Mouse (Mus musculus): ENCODE data around the gene Madcam1. TPM values are rescaled to one million over a fixed set of nuclear protein-coding genes. Genes with fewer than 3 reads are reported as not detected.
"Not testable (repeated sequence)": the region's sequence is repeated elsewhere in the genome, so short reads cannot be mapped to it uniquely, and the experiment has no call there.

The Madcam1 gene
- polyA plus RNA-seq, 1 experiment from 2014 or later = 6.7 TPM

DNA sequence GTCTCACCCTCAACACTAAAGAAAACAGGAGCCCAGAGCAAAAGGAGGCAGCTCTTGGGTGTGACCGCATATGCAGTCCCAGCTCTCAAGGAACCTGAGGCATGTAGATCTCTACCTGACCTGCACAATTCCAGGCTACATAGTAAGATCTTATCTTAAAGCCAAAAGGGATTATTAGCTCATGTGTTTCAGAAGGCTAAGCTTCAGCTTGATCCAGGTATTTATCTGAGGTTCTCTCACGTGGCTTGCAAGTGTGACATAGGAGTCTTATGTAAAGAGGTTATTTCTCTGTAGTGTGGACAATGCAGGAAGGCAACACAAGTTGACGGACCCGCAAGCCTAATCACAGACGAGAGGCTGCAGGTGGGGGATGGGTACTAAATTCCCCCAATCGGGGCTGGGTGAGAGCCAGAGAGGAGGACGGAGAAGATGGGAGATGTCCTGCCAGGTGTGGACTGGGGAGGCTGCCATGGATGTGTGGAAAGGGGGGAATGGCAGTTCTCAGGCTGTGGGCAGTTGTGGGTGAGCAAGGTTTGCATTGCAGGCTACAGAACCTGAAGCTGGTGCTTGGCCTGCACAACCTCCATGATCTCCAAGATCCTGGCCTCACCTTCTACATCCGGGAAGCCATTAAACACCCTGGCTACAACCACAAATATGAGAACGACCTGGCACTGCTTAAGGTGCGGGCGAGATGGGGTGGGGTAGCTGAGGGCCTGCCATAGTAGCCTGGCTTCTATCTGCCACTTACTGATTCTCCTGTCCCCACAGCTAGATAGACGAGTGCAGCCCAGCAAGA lies 29.4 kb downstream of the Madcam1 start:
- WGBS = 77% methylated on average over 12 of the region's 12 CpGs

DNA sequence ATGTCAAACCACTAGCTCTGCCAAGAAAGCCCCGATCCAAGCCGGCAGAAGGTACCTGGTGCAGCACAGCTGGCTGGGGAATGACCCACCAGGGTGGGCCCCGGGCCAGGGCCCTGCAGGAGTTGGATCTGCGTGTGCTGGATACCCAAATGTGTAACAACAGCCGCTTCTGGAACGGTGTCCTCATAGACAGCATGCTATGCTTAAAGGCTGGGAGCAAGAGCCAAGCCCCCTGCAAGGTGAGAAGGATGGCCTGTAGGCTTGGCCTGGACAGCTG lies 30.0 kb downstream of the Madcam1 start:
- no peak for ATAC-seq (ENCODE audit: insufficient number of reproducible peaks, insufficient read depth, low FRiP score, low TSS enrichment)
- Histone ChIP-seq H3K27ac (no peak overlapping the region), H3K4me3 (no peak overlapping the region), H3K36me3 (peaks cover 1% of the 10 kb centered on the region), H3K9me3 (peaks cover 5% of the 10 kb centered on the region), H3K27me3 (no peaks in the 10 kb centered on the region), H3K4me2 (replicated peaks) (no peak overlapping the region), H3K9ac (no peak overlapping the region), H3K4me1 (peaks cover 12% of the 10 kb centered on the region)
- WGBS = 82% methylated on average over 6 of the region's 6 CpGs

More for the DNA sequence above, 29.4 kb downstream of the Madcam1 start:
- peaks cover 5% of the 10 kb centered on the region for H3K9me3 ChIP-seq
- H3K4me2 ChIP-seq (replicated peaks) = no peak overlapping the region
- H3K9ac ChIP-seq = no peak overlapping the region
- no peaks in the 10 kb centered on the region for H3K27me3 ChIP-seq
- ATAC-seq (ENCODE audit: insufficient number of reproducible peaks, insufficient read depth, low FRiP score, low TSS enrichment) = no peak
- peaks cover 7% of the 10 kb centered on the region for H3K36me3 ChIP-seq
- H3K4me1 ChIP-seq = peaks cover 12% of the 10 kb centered on the region
- no peak overlapping the region for H3K27ac ChIP-seq
- no peak overlapping the region for H3K4me3 ChIP-seq

DNA sequence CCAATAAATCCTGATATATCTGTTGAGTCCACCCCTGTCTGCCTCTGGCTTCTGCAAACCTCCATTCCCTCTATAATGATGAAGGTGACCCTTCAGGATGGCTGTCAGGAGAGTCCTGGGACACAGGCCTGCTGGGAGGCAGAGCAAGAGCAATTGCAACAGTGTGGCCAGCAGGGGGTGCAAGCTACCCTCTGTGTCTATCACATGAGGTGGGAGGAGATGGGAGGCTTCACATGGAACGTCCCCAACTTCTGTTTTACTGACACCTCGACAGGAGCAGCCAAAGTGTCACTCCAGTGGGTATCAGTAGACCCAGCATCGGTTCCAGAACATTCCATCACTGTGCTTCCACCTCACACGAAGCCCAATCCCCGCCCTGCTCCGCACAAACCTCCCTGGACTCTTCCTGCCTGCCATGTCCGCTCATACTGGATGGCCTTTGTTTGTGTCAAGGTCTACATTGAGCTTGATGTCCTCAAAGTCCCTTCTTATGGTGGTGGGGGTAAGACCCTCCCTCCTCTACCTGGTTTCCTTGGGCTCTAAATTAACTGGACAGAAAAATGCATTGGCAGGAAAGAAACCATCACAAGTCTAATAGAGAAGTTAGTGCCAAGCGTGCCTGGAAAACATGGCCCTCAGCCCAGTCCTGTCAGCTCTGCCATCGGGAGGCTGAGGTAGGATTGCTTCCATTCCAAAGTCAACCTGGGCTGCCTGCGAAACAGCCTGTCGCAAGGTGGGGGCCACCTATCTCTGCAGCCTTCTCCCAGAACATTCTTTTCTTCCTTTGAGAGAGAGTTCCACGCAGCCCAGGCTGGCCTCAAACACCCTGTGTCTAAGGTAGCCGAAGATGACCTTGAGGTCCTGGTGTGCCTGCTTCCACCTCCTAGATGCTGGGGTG lies 31.1 kb downstream of the Madcam1 start:
- H3K9me3 ChIP-seq = peaks cover 5% of the 10 kb centered on the region
- 57% methylated on average over 13 of the region's 13 CpGs for WGBS
- peaks cover 12% of the 10 kb centered on the region for H3K4me1 ChIP-seq
- ATAC-seq (ENCODE audit: insufficient number of reproducible peaks, insufficient read depth, low FRiP score, low TSS enrichment) = no peak
- H3K27ac ChIP-seq = peak overlapping the region; percentile 73
- no peaks in the 10 kb centered on the region for H3K36me3 ChIP-seq
- no peak overlapping the region; the same call in 1 of the 2 replicates for H3K4me2 ChIP-seq (replicated peaks)
- 0 out of 2 replicates have a peak overlapping the region, but pooled peaks have one; percentile 2 for H3K4me3 ChIP-seq
- no peaks in the 10 kb centered on the region for H3K27me3 ChIP-seq
- no peak overlapping the region for H3K9ac ChIP-seq

DNA sequence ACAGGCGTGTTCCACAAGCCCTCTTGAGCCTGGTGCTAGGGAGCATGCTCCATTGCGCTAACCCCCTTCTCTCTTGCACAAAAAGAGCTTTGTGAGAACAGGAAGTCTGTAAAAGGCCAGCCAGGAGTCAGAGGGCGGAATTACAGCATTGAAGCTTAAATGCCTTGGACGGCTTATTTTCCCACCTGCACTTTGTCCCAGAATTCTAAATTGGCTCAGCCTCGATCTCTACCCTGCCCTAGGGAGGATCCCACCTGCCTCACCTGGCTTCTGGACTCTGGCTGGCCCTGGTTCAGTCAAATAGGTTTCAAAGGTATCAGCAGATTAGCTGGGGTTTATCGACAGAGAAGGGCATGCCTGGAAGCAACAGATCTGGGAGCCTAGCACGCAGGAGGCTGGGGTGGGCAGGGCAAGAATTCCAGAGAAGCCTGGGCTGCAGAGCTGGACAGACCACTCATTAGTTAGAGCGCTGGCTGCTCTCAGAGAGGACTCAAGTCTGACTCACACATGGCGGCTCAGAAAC lies 31.8 kb downstream of the Madcam1 start:
- Histone ChIP-seq H3K36me3 (no peaks in the 10 kb centered on the region), H3K27ac (peak overlapping the region; percentile 73), H3K4me2 (replicated peaks) (no peak overlapping the region; the same call in 1 of the 2 replicates), H3K9me3 (peaks cover 5% of the 10 kb centered on the region), H3K4me1 (peaks cover 14% of the 10 kb centered on the region), H3K9ac (no peak overlapping the region), H3K27me3 (no peaks in the 10 kb centered on the region), H3K4me3 (no peak overlapping the region)
- ATAC-seq (ENCODE audit: insufficient number of reproducible peaks, insufficient read depth, low FRiP score, low TSS enrichment) = no peak
- 23% methylated on average over 9 of the region's 9 CpGs for WGBS

DNA sequence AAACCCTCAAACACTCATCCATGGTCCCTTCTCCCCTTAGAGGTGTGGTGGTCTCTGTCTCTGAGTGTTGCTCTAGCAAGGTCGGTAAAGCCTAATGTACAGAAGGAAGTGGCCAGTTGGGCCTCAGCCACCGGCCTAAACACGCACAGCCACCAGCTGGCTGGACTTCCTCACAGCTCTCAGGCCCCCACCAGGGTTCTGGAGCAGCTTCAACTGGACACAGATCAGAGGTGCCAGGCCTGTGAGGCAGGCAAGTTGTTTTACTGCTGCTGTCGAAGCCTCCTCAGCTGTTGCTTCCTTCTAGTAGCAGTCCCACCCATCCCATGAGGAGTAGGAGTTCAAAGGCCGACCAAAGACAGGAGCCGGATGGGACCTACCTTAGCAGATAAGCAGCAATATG lies 33.6 kb downstream of the Madcam1 start:
- no peak overlapping the region; the same call in 1 of the 2 replicates for H3K9ac ChIP-seq
- H3K36me3 ChIP-seq = no peaks in the 10 kb centered on the region
- no peak overlapping the region for H3K27ac ChIP-seq
- ATAC-seq (ENCODE audit: insufficient number of reproducible peaks, insufficient read depth, low FRiP score, low TSS enrichment) = no peak
- no peaks in the 10 kb centered on the region for H3K9me3 ChIP-seq
- no peak overlapping the region for H3K4me3 ChIP-seq
- no peak overlapping the region for H3K4me2 ChIP-seq (replicated peaks)
- H3K27me3 ChIP-seq = no peaks in the 10 kb centered on the region
- H3K4me1 ChIP-seq = peaks cover 18% of the 10 kb centered on the region
- 81% methylated on average over 6 of the region's 6 CpGs for WGBS

DNA sequence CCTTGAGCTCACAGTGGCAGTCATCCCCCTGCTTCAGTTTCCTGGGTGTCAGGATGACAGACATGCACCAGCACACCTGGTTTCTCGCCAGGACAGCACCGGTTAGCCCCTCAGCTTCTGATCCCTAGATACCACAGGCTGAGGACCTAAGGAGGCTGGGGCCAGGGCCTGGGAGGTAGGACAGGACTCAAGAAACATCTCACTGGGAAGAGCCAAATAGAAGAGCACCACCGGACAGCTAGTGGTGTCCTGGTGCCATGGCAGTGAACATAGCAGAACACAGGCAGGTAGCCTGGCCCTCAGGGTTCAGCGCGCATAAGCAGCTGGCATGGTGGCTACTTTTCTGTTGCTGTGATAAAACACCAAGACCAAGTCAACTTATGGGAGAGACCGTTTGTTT lies 34.1 kb downstream of the Madcam1 start:
- H3K4me2 ChIP-seq (replicated peaks) = no peak overlapping the region
- H3K4me1 ChIP-seq = peaks cover 18% of the 10 kb centered on the region
- no peak for ATAC-seq (ENCODE audit: insufficient number of reproducible peaks, insufficient read depth, low FRiP score, low TSS enrichment)

DNA sequence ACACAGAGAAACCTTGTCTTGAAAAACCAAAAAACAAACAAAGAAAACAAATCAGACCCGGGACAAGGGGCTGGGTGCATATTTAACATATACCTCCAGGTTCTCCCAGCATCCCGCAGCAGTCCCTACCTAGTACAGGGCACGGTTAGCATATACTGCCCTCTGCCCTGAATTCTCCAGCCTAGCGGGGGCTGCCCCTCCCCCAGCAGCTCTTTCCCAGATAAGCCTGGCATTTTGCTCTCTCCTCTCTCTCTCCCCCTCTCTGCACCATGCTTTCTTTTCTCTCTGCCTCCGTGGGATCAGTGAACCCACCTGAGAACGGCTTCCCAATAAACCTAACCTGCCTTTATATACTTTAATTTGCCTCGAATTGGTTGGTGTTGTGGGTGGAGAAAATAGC lies 36.3 kb downstream of the Madcam1 start:
- Histone ChIP-seq H3K27me3 (no peaks in the 10 kb centered on the region), H3K9ac (no peak overlapping the region), H3K9me3 (no peaks in the 10 kb centered on the region), H3K4me1 (peaks cover 21% of the 10 kb centered on the region), H3K27ac (no peak overlapping the region), H3K4me3 (no peak overlapping the region), H3K4me2 (replicated peaks) (no peak overlapping the region), H3K36me3 (no peaks in the 10 kb centered on the region)
- 43% methylated on average over 7 of the region's 7 CpGs for WGBS
- no peak for ATAC-seq (ENCODE audit: insufficient number of reproducible peaks, insufficient read depth, low FRiP score, low TSS enrichment)

More for the DNA sequence above, 34.1 kb downstream of the Madcam1 start:
- Histone ChIP-seq H3K27ac (no peak overlapping the region), H3K9me3 (no peaks in the 10 kb centered on the region), H3K9ac (no peak overlapping the region; the same call in 1 of the 2 replicates), H3K36me3 (no peaks in the 10 kb centered on the region), H3K27me3 (no peaks in the 10 kb centered on the region), H3K4me3 (no peak overlapping the region)
- 98% methylated on average over 6 of the region's 6 CpGs for WGBS

DNA sequence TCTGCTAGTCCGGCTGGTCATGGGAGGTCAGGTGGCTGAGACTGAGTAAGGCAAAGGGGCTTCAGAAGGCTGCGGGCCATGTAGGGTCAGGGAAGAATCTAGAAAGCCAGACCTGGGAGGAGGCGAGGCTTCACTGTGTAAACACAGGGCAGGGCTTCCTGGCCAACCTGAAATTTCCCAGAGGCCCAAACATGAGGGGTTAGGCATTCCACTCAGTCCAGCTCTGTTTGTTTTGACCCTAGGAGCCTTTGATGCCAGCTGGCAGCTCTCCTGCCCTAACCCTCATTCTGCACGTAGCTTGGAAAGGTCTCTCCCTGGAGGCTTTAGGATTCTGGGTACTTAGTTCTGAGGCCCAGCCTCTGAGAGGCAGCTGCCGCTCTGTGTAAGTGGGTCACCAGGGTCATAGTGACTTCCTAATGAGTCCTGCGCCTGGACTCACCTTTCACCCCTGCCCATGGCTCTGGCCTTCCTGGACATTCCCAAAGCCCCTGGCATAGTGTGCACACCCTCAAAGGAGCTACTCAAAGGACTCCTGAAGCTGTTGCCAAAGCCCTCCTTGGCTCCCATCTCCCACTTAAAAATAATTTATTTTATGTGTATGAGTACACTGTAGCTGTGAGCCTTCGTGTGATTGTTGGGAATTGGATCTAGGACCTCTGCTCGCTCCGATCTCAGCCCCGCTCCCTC lies 37.2 kb downstream of the Madcam1 start:
- no peak overlapping the region for H3K27ac ChIP-seq
- no peak for ATAC-seq (ENCODE audit: insufficient number of reproducible peaks, insufficient read depth, low FRiP score, low TSS enrichment)

DNA sequence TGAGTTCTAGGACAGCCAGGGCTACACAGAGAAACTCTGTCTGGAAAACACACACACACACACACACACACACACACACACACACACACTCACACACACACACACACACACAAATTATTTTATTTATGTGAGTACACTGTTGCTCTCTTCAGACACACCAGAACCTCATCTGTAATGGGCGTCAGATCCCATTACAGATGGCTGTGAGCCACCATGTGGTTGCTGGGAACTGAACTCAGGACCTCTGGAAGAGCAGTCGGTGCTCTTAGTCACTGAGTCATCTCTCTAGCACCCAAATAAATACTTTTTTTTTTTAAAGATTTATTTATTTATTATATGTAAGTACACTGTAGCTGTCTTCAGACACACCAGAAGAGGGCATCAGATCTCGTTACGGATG lies 38.6 kb downstream of the Madcam1 start:
- not testable (repeated sequence) for H3K4me2 ChIP-seq (replicated peaks); H3K36me3 ChIP-seq; ATAC-seq (ENCODE audit: insufficient number of reproducible peaks, insufficient read depth, low FRiP score, low TSS enrichment); H3K9me3 ChIP-seq; H3K27ac ChIP-seq; H3K9ac ChIP-seq; H3K27me3 ChIP-seq; H3K4me3 ChIP-seq
- 88% methylated on average over 4 of the region's 4 CpGs for WGBS
- peaks cover 29% of the 10 kb centered on the region for H3K4me1 ChIP-seq

More for the DNA sequence above, 37.2 kb downstream of the Madcam1 start:
- no peak overlapping the region for H3K9ac ChIP-seq
- H3K4me2 ChIP-seq (replicated peaks) = no peak overlapping the region
- 42% methylated on average over 10 of the region's 10 CpGs for WGBS
- H3K36me3 ChIP-seq = no peaks in the 10 kb centered on the region
- peaks cover 22% of the 10 kb centered on the region for H3K4me1 ChIP-seq
- H3K9me3 ChIP-seq = no peaks in the 10 kb centered on the region
- H3K27me3 ChIP-seq = no peaks in the 10 kb centered on the region
- H3K4me3 ChIP-seq = no peak overlapping the region

DNA sequence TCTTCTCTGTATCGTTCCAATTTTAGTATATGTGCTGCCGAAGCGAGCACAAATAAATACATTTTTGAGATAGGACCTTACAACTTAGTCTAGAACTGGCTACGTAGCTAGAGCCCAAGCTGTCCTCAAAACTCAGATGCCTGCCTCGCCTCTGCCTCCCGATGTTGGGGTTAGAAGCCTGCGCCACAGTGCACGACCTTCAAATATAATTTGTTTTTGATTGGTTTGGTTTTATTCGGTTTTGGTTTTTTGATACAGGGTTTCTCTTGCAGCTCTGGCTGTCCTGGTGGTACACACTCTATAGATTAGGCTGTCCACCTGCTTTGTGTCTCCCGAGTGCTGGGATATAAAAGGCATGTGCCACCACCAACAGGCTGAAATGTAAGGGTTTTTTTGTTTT lies 39.2 kb downstream of the Madcam1 start:
- no peak for ATAC-seq (ENCODE audit: insufficient number of reproducible peaks, insufficient read depth, low FRiP score, low TSS enrichment)
- H3K4me2 ChIP-seq (replicated peaks) = peak overlapping the region; percentile 87
- H3K27ac ChIP-seq = peak overlapping the region; percentile 65; the same call in 1 of the 2 replicates

More for the DNA sequence above, 39.2 kb downstream of the Madcam1 start:
- Histone ChIP-seq H3K36me3 (peaks cover 14% of the 10 kb centered on the region), H3K27me3 (no peaks in the 10 kb centered on the region), H3K9me3 (no peaks in the 10 kb centered on the region), H3K4me1 (peaks cover 29% of the 10 kb centered on the region), H3K9ac (0 out of 2 replicates have a peak overlapping the region, but pooled peaks have one; percentile 38), H3K4me3 (peak overlapping the region; percentile 81)
- WGBS = 78% methylated on average over 10 of the region's 10 CpGs

Measured in embryonic facial prominence, embryonic 12.5 days (tissue).